Mouse (Mus musculus): ENCODE measurements around the gene Als2.
A peak's percentile ranks its signal among the peaks of the same experiment; 100 is the strongest.

Als2 gene

DNA sequence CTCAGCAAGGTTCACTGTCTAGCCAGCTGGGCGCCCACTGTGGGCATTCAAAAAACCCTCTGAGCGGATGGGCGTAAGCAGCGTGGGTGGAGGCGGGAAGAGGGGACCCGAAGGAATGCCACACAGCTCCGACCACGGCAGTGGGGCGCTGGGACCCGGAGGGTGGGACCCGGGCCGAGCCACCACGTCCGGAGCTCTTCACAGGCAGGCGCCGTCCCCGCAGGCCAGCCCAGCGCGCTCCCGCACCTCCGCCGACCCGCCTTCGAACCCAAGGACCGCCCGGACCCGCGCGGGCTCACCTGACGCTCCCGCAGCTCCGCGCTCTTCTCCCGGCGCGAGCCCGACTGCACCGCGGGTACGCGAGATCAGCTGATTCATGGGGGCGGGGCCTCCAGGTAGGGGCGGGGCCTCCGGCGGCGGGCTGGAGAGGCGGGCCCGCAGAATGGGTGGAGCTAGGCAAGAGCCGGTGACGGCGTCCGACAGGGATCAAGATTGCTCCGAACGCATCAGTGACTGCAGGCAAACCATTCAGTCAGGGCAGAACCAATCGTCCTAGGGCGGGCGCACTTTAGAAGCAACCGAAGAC lies at the start of gene Als2:
Gene Als2 (minus strand): TSS at position 376 of the 586 bp plus-strand sequence.
- peak; percentile 99 to 100 for DNase-seq (ENCODE audit: low spot score in 2 of 2)

DNA sequence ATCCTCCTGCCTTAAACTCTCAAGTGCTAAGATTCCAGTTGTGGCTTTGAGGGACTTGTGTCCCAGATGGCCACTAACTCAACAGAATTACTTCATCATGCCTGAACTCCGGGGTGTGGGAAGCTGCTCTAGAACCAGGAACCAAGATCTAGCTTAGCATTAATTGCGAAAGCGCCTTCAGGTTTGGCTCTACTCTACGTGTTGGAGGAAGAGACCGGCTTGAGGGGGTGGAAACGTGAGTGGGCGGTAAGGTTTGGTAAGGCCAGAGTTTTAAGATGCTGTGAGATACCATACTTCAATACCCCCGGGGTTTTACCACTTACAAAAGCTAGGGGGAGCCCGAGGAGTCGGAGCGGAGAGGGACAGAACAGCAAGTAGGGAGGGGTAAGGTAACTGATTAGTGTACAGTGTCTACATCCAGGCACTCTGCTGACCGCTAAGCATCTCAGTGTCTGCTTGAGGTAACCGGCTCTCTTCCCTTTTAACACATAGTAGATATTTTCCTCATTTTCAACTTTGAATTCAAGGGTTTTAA lies 49.4 kb upstream of the Als2 start:
- DNase-seq (ENCODE audit: low spot score in 2 of 2) = no peak

DNA sequence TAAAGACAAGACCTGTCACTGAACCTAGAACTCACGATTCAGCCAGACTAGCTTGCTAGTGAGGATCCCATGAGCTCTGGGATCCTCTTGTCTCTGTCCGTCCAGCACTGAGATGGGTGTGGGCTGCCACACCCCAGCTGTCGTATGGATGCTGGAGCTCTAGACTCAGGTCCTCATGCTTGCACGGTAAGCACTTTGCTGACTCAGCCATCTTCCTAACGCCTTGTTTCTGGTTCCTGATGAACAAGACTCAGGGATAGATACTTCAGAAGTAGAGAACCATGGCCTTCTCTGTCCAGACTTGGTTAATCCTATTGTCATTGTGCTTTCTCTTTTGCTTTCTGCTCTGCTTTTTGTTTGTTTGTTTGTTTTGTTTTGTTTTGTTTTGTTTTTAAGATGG lies 48.8 kb upstream of the Als2 start:
- DNase-seq (ENCODE audit: low spot score in 2 of 2) = no peak

DNA sequence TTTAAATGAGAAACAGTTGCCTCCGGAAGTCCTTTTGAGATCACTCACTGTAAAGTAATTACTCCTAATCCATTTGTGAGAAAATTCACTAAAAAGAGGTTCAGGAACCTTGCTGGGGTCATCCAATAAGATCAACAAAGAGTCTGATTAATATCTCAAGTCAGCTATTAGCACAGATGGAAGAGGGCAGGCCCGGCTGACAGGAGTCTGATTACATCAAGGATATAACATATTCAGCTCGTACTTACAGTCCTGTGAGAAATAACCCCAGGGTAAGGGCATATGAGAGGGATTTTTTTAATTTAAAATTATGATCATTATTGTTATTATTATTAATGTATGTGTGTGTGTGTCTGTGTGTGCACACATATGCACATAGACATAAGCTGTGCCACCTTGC lies 35.2 kb upstream of the Als2 start:
- no peak for DNase-seq (ENCODE audit: low spot score in 2 of 2)

DNA sequence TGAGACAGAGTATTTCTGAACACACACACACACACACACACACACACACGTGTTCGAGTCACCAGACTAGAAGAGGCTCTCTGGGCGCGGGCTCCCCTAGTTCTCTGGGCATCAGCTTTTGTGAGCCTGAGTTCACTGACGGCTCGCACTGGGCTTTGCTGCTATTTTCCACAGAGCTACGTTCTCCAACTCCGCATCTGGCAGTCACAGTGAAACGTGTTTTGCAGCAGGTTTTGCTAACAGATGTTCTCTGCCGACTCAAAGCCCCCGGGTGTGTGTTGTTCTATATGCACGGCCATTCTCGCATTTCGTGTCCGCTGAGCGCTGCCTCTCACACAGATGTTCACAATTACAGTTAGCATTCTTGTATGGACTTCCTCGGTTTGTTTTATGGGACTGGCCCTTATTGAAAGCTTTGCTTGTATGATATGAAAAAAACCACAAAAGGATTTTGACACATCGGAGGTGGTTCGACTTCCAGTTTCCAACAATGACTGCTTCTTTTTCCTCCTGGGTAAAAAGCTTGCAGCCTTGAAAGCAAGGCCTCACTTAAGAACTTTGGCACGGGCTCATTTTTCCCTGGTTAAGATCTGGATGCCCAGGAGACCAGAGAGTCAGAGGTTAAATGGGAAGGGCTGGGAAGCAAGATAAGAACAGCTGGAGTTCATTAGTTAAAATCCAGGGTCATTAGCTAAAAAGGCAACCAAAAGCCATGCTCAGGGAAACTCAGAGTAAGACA lies 33.1 kb upstream of the Als2 start:
- DNase-seq (ENCODE audit: low spot score in 2 of 2) = peak; percentile 31 to 32

DNA sequence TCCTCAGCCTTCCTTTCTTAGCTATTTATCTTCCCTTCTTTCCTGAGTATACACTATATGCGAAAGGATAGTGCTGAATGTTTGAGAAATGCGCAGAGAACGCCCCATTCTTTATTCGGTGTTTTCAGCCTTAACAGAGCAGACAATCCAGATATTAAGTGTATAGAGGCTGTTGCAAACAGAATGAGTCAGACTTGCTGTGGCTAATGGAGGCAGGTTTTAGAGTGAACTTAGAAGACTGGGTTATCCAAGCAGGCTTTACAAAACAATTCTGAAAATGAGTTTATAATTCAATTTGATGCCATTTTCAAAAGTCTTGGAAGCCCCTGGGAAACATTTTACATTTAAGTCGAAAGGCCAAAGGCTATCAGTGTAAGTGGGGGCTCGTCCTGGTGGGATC lies 32.4 kb upstream of the Als2 start:
- DNase-seq (ENCODE audit: low spot score in 2 of 2) = no peak

DNA sequence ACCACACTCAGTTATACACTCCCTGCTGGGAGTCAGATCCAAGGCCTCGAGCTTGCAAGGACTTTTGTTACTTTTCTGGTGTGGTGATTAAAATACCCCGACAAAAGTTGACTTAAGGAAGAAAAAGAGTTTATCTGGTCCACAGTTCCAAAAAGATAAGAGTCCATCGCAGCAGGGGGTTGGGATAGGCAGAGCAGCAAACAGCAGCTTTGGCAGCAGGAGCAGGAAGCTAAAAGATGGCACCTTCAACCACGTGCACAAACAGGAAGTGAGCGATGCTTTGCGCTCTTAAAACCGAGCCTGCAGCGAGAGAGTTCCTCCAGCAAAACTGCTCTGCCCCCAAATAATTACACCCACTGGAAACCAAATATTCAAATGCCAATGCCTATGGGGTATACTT lies 31.9 kb upstream of the Als2 start:
- DNase-seq (ENCODE audit: low spot score in 2 of 2) = no peak

DNA sequence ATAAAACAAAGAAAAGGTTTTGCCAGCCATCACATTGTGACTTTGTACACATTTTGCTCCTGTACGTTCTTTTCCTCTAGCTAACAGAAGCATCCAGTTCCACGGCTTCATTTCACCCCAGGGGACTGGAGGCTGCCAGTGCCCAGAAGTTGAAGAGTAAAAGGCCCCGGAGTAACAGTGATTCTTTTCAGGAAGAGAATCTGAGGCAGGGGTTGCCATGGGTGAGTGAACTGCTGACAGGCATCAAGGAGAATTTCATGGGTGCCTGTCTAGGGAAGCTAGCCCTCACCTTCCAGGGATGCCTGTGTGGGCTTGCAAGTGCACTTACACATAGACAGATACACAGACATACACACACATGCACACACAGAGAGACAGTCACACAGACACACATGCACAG lies 20.7 kb upstream of the Als2 start:
- no peak for DNase-seq (ENCODE audit: low spot score in 2 of 2)

DNA sequence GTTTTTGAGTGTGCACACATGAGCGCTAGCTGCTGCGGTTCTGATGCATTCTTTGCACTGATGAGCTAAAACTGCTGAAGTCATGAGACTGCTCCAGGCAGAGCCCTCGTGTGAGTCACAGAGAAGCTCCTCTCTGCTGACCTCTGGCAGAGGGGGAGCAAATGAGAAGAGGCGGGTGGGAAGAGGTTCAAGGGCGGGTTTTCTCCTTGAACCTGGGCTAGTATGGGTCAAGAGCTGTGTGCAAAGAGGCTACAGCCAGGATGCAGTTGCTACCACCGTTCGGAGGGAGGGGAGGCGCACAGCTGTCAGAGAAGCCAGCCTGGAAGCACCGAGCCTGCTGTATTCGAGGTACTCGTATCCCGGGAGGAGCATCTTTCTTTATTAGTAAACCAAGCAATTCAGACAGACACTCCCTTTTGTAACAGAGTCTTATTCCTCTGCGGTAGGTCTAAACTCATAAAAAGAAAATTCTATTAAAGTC lies 19.8 kb upstream of the Als2 start, which contains the start of gene Cdk15:
Gene Cdk15 (plus strand): TSS at position 156 of the 481 bp plus-strand sequence.
- no peak for DNase-seq (ENCODE audit: low spot score in 2 of 2)

DNA sequence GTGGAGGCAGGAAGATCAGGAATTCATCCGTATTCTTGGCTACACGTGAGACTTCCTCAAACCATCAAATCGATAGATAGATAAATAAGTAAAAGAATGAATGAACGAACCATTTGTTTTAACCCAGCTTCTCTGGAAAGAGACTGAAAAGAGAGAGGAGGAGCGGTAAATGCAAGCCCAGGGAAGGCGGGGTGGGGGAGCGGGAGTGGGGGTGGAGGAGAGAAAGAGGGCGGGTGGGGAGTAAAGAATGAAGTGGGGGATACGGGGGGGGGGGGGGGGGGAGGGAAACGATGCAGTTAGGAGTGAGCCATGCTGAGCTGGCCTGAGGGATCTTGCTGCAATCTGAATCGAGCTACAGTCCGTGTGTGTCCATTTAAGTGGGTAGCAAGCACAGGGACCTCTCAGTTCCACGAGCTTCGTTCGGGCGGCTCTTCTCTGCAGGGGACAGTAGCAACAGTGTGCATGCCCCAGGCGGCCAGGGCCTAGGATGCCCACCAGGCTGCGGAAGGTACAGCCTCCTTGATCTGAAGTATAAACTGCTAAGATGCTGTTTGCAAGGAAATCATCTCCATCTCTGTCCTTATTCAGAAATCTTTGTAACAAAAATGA lies 16.4 kb upstream of the Als2 start:
- DNase-seq (ENCODE audit: low spot score in 2 of 2) = peak; percentile 31 to 33

DNA sequence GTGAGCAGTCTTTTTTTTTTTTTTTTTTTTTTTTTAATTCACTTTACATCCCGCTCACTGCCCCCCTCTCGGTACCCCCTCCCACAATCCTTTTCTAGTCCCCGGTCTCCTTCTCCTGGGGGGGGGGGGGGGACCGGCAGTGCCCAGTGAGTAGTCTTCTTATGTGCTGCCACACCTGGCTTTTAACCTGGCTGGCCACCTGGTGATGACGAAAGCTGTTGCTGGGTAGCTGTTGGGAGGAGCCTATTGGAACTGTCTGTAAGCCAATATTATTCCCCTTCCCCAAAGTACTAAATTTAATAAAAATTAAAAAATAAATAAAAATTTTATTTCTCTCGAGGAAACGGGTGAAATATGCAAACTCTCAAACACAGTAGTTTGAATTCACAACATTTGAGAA lies 15.7 kb upstream of the Als2 start:
- DNase-seq (ENCODE audit: low spot score in 2 of 2) = peak in 1 of 2 experiments; percentile 17

DNA sequence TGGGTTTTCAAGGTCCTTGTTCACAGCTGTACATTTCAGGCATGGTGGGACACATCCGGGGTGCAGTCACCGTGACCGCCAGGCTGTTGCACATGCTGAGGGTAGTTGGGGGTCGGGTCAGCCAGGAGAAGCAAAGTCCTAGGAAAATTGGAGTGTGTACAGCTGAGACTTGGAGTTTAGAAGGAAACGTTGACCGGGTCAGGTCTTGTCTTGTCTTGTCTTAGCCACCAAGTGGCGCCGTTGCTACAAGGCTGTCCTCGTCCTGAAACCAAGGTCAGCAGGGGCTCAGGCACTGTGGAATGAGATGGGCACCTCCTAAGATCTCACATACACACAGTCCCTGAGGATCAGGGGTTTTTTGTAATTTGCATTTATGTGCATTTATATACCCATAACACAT lies 10.6 kb upstream of the Als2 start:
- peak; percentile 33 to 60 for DNase-seq (ENCODE audit: low spot score in 2 of 2)

DNA sequence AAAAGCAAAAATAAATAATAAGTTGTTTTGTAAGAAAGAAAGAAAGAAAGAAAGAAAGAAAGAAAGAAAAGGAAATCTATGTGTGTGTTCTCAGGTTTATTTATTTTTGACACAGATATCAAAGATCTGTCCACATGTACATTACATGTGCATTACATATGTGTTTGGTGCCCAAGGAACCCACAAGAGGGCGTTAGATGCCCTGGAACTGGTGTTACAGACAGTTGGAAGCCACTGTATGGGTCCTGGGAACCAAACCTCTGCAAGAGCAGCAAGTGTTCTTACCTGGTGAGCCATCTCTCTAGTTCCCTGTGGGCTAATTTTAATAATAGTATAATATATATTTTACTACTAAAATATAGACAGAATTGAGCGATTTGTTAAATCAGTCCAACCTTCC lies 6.7 kb upstream of the Als2 start:
- DNase-seq (ENCODE audit: low spot score in 2 of 2) = no peak

DNA sequence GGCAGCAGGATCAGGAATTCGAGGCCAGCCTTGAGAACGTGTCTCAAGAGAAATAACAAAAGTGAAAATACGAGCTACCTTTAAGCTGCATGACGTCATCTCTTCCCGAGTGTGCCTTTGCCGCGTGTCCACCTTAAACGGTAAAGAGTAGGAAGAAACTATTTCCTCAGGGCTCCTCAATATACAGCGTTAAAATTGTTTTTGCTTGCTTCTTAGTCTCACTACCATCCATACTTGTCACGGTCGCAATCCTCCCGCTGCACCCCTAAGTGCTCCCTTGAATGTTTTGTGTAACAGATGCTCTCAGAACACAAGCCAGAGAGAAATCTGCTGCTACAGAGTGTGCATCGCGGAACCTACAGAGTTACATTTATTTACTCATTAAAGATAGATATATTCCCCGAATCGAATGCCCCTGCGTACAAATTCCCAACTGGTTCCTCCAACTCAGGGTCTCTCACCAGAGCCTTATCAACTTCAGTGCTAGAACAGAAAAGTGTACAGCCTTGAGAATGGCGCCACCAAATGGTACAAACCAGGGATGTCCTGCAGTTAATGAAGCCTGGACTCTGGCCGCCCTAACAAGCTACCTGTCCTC lies 682 bp upstream of the Als2 start:
- DNase-seq (ENCODE audit: low spot score in 2 of 2) = peak; percentile 64 to 67

DNA sequence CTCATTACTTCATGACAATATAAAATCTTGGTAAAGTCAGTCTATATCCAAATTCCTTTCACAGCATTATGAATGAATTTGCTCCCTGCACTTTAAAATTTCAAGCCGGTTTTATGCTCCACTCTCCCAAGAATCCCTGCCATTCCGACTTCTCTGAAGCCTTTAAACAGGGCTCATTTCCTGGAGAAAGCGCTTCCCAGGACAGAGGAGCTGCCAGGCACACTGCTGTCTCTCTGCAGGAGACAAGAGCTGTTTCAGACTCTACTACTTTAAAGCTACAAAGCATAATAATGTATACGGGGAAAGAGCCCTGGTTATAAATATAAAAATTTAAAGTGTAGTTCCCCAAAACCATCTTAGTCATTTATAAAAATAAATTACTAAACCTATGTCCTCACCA lies 7.8 kb downstream of the Als2 start:
- no peak for DNase-seq (ENCODE audit: low spot score in 2 of 2)

DNA sequence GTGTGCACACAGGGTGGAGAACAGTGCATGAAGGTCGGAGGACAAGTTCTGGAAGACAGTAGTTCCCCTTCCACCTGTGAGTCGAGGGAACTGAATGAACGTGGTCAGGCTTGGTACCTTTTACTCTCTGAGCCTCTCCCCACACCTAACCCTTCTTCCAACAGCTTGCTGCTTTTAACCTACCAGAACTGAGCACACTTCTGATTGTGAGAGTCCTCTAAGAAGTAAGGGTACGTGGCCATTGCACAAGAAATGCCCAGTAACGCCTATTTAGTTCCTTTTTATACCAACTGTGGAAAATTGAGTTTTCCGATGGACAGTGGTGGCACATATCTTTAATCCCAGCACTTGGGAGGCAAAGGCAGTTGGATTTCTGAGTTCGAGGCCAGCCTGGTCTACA lies 8.5 kb downstream of the Als2 start:
- DNase-seq (ENCODE audit: low spot score in 2 of 2) = no peak

DNA sequence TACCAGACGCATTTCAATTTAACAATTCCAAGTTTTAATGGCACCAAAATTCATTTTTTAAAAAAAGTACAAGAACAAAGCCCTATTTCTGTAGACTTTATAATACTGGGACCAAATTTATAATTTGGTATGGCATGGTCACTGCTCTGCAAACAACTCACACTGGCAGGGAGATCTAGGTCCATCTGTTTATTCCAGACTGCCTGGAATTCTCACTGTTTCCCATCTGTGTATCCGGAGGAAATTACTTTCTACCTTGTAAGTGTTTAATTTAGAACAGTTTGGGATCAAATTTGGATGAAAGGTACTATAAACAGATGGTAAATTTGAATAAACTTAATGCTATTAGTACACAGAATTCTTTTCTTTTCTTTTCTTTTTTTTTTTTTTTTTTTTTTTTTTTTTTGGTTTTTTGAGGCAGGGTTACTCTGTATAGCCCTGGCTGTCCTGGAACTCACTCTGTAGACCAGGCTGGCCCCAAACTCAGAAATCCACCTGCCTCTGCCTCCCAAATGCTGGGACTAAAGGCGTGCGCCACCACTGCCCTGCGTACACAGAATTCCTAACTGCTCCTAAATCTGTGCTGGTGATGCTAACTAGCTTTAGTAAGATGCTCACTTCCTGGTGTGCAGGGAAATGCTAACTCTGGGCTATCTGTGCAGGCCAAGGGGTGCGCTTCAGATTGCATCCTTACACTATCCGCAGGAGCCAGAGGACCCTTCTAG lies 14.8 kb downstream of the Als2 start:
- DNase-seq (ENCODE audit: low spot score in 2 of 2) = no peak

DNA sequence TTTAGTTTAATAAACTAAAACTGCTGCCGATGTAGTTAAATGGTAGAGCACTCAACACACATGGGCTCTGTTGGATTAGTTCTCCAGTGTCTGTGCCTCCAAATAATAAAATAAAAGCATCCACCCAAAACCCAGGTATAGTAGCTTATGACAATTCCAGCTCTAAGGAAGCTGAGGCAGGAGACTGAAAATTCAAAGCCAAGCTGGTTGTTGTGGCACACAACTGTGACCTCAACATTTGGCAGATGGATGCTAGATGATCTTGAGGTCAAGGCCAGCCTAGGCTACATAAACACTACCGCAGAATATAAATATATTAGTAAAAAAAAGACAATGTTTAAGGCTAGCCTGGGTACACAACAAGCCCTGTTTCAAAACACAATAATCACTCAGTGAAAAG lies 15.4 kb downstream of the Als2 start:
- DNase-seq (ENCODE audit: low spot score in 2 of 2) = no peak

DNA sequence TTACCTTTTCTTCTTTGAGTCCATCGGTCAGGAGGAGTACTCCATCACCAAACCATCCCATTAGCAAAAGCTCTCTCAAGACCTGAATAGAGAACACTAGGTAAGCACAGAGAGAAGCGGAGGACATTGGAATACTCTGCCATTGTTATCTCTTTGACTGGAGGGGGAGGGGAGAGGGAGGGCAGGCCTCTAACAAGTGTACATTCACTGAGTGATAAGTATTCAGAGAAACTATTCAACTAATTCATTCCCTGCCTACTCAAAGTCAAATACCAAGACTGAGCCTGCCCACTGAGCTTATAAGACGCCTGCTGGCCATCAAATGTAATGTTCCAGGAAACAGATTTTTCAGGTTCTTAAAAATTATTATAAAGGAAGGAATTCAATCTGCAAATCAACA lies 16.7 kb downstream of the Als2 start:
- DNase-seq (ENCODE audit: low spot score in 2 of 2) = no peak

DNA sequence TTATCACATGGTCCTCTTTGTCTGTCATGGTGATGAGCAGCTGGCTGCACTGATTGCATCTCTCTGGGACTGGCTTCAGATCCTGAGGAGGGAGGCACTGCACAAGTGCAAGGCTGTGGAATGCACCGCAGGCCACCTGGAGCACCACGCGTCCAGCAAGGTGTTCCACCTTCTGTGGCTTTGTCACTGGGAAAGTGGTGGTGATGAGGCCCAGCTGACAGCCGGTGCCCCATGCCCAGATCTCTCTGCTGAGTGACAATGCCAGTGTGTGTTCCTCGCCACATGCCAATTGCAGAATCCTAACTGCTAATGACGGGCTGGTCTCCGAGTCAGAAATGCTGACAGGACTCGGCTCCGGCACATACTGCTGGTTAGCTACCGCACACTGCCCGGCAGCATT lies 21.6 kb downstream of the Als2 start:
- no peak for DNase-seq (ENCODE audit: low spot score in 2 of 2)

DNA sequence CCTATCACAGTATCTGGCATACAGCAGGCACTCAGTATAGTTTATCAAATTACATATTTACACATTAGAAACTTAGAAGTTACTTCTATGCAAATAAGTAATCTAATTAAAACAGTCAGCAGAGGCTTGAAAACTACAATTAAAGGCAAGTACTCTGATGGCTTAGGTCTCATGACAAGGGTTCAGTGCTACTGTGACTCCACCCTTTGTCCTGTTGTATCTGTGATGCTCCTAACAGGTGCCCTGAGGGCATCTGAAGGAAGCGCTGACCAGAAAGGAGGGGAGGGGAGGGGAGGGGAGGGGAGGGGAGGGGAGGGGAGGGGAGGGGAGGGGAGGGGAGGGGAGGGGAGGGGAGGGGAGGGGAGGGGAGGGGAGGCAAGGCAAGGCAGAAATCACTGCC lies 24.1 kb downstream of the Als2 start:
- DNase-seq (ENCODE audit: low spot score in 2 of 2) = no peak
